In the genomic region with DNA sequence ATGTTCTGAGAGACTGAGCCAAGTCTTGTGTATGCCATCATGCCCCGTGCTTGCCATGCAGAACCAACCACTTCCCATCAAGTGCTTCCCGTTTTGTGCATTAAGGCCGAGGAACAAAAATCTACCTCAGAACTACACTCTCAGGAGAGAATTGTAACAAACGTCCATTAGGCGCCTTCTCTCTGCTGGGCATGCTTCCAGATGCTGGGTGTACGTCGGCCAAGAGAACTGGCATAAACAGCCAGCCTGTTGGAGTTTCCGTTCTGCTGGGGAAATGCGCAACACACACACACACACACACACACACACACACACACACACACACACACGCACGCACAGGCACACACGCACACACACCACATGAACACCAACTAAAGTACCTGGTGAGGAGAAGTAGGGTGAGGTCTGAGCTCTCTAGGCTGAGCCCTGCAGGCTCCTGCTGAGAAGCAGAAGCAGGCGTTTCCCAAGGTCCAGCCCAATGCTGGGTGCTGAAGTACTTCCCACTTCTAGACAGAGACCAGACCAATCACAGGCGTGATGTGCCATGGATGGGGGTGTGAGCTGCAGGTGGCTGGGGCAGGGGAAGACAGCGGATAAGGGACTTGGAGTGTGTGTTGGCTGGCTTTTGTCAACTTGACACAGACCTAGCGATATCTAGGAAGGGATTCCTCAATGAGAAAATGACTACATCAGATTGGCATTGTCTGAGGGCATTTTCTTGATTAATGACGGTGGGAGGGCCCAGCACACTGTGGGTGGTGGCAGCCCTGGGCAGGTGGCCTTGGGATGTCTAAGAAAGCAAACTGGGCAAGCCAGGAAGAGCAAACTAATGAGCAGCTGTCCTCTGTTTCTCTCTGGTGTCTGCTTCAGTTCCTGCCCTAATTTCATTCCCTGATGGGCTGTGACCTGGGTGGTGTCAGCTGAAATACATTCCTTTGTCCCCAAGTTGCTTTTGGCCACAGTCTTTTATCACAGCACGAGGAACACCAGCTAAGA, we compare ENCODE assay signal across 9 mouse cellular contexts. TPM values are rescaled to one million over a fixed set of nuclear protein-coding genes. Genes with fewer than 3 reads are reported as not detected.
DNase-seq lines count a peak whose midpoint lies in the region; ATAC-seq lines count a peak whose summit lies in the region.
"Had no signal": no experiment of that assay in that cellular context is flagged by ENCODE, and none has a peak within 500 bp of the region (broad histone marks: within the 10 kb centered on the region; RNA-seq: fewer than 3 reads in every experiment).

No protein-coding gene starts in this region.

- H3K9me3 ChIP-seq in heart, embryonic 16.5 days (replicated peaks; ENCODE audit: control insufficient read depth, low read length), result no peaks in the 10 kb centered on the region

- H3K27ac ChIP-seq in heart, embryonic 16.5 days (ENCODE audit: low read length), result peak overlapping the region; percentile 63

- 28% methylated on average over 18 of the region's 18 CpGs for WGBS in heart, embryonic 16.5 days

- H3K4me3 ChIP-seq in heart, embryonic 16.5 days (ENCODE audit: low read length), result no peak overlapping the region
- H3K4me3 ChIP-seq: myocyte had no signal

- peaks cover 39% of the 10 kb centered on the region for H3K4me1 ChIP-seq in heart, embryonic 16.5 days (ENCODE audit: control insufficient read depth, insufficient read depth, low read length)

- no peak overlapping the region for H3K9ac ChIP-seq in heart, embryonic 16.5 days (ENCODE audit: low read length)

- no peak for ATAC-seq in frontal cortex, adult (ENCODE audit: low TSS enrichment)
- ATAC-seq in heart, embryonic 16.5 days (replicated peaks; ENCODE audit: extremely low read depth, insufficient read depth, low FRiP score), result peak; percentile 67; the same call in 1 of the 2 replicates

- H3K36me3 ChIP-seq in heart, embryonic 16.5 days (ENCODE audit: control insufficient read depth, insufficient read depth), result no peaks in the 10 kb centered on the region

- H3K4me2 ChIP-seq in heart, embryonic 16.5 days (ENCODE audit: low read depth, low read length), result peak overlapping the region; percentile 42

- H3K27me3 ChIP-seq in heart, embryonic 16.5 days (ENCODE audit: control insufficient read depth, insufficient read depth, low read length), result no peaks in the 10 kb centered on the region

- peak; percentile 68 to 90 for DNase-seq in frontal cortex, adult 2 months (ENCODE audit: extremely low spot score in 1 of 2, low spot score in 1 of 2)
- peak; percentile 9 for DNase-seq in CD4-positive helper T cell, adult 2 months (ENCODE audit: low read depth, low spot score)
- DNase-seq in cerebellum, adult 18-20 months, result peak; percentile 77 to 84
- peak; percentile 88 to 95 for DNase-seq in left cerebral cortex, postnatal 10 days (ENCODE audit: extremely low spot score in 1 of 2, low spot score in 2 of 2)
- DNase-seq in ovary, postnatal 36 days (ENCODE audit: low spot score), result peak; percentile 70
- DNase-seq in embryo, embryonic 11 days, result no peak

- intact Hi-C loops in left cerebral cortex, postnatal 10 days (cut with DNase I), result no loop called here

RNA-seq across cellular contexts. Expression of a gene that starts 38.2 kb away (rescaled TPM):
- polyA plus RNA-seq in frontal cortex, adult 2 months (2012; rRNA removed), result 68.2 and 68.7 TPM in 2 replicates
- 6.3 and 8.7 TPM in 2 replicates for polyA plus RNA-seq in heart, embryonic 16.5 days (2015; fragmentation: Nextera tagmentation; extraction: Ambion mirVana)
- total RNA-seq in left cerebral cortex, postnatal 10 days (2021), result 10 to 100 TPM; 47.1 to 50.0 TPM
